In the genomic region with DNA sequence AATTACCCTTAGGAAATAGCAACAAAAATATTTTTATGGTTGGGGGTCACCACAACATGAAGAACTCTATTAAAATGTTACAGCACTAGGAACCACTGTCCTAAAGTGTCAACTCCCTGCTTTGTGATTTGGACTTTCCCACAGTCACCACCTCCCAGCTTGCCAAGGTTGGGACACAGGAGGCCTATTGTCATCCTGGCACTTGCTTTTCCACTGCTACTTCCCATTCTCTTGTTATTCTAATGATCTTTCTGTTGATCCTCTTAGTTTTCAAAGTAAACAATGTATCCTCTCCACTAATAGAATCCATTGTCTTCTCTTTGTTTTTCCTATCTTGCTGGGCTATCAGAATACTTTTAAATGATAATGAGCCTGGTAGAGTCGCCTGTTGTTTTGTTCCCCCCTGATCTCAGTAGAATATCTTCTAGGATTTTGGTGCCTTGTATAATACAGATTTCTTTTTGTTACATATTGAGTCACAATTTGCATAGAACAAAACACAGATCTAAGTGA, we compare ENCODE assay signal across 25 mouse cellular contexts.
"Had no signal": no experiment of that assay in that cellular context is flagged by ENCODE, and none has a peak within 500 bp of the region (broad histone marks: within the 10 kb centered on the region; RNA-seq: fewer than 3 reads in every experiment).

No protein-coding gene starts in this region.

- H3K9ac ChIP-seq: heart, embryonic 13.5 days; heart, embryonic 15.5 days; hindbrain, embryonic 13.5 days; hindbrain, embryonic 15.5 days; limb, embryonic 12.5 days; liver, embryonic 13.5 days had no signal

- H3K4me2 ChIP-seq: heart, embryonic 13.5 days; heart, embryonic 15.5 days; hindbrain, embryonic 13.5 days; hindbrain, embryonic 15.5 days; limb, embryonic 12.5 days; liver, embryonic 11.5 days; liver, embryonic 13.5 days had no signal

- DNase-seq: gastrocnemius, adult 2 months; gastrocnemius, postnatal 10 days; gastrocnemius, postnatal 25 days; heart, adult 18-20 months; heart, postnatal 14 days; heart, postnatal 36 days; kidney, adult 18-20 months; kidney, adult 8-10 months; kidney, postnatal 10 days; kidney, postnatal 25 days; kidney, postnatal 4 days; liver; liver, embryonic 13.5 days had no signal

- H3K4me1 ChIP-seq: heart, embryonic 10.5 days; heart, embryonic 13.5 days; heart, embryonic 15.5 days; hindbrain, embryonic 13.5 days; hindbrain, embryonic 15.5 days; limb, embryonic 10.5 days; limb, embryonic 12.5 days; liver, embryonic 13.5 days had no signal

- H3K36me3 ChIP-seq: heart, embryonic 10.5 days; heart, embryonic 13.5 days; heart, embryonic 15.5 days; hindbrain, embryonic 13.5 days; hindbrain, embryonic 15.5 days; limb, embryonic 10.5 days; limb, embryonic 12.5 days; liver, embryonic 13.5 days had no signal

- H3K27me3 ChIP-seq: heart, embryonic 13.5 days; heart, embryonic 15.5 days; hindbrain, embryonic 13.5 days; hindbrain, embryonic 15.5 days; limb, embryonic 12.5 days; liver, embryonic 13.5 days had no signal

- H3K9me3 ChIP-seq: heart, embryonic 10.5 days; heart, embryonic 13.5 days; heart, embryonic 15.5 days; hindbrain, embryonic 13.5 days; hindbrain, embryonic 15.5 days; limb, embryonic 10.5 days; limb, embryonic 12.5 days; liver, embryonic 13.5 days had no signal

- H3K4me3 ChIP-seq: gastrocnemius, adult 2 months; heart, embryonic 10.5 days; heart, embryonic 13.5 days; heart, embryonic 15.5 days; hindbrain, embryonic 13.5 days; hindbrain, embryonic 15.5 days; layer of hippocampus, adult 2 months; left cerebral cortex, adult 2 months; limb, embryonic 10.5 days; limb, embryonic 12.5 days; liver, embryonic 13.5 days had no signal

- H3K27ac ChIP-seq: gastrocnemius, adult 2 months; heart, embryonic 10.5 days; heart, embryonic 13.5 days; heart, embryonic 15.5 days; hindbrain, embryonic 13.5 days; hindbrain, embryonic 15.5 days; hindbrain, postnatal 0 days; layer of hippocampus, adult 2 months; left cerebral cortex, adult 2 months; limb, embryonic 10.5 days; limb, embryonic 12.5 days; liver, embryonic 13.5 days had no signal

- ATAC-seq: hindbrain, postnatal 0 days; intestine, postnatal 0 days had no signal
